Mouse (Mus musculus) cerebellum, adult 9-10 months (tissue): Measurements from ENCODE around the gene Erc2.

Experiments used
- DNase-seq: peaks from one replicate; pipeline ENCODE4 v3.0.0; 2022

The Erc2 gene

GRCm38 (mm10) chr14:28225550-28225949, 603.3 kb downstream of the Erc2 start:
- no peak for DNase-seq

- no peak for DNase-seq
These were observed 608.3 kb downstream of the Erc2 start for GRCm38 (mm10) chr14:28230563-28230962.

GRCm38 (mm10) chr14:28231241-28231640, 609.0 kb downstream of the Erc2 start:
- no peak for DNase-seq

- DNase-seq: no peak
These were observed 616.3 kb downstream of the Erc2 start for GRCm38 (mm10) chr14:28238336-28239048.

GRCm38 (mm10) chr14:28240111-28240510, 617.9 kb downstream of the Erc2 start:
- DNase-seq: no peak

GRCm38 (mm10) chr14:28242743-28243142, 620.5 kb downstream of the Erc2 start:
- DNase-seq: no peak

- no peak for DNase-seq
These were observed 621.2 kb downstream of the Erc2 start for GRCm38 (mm10) chr14:28243474-28243873.

GRCm38 (mm10) chr14:28262706-28263105, 640.5 kb downstream of the Erc2 start:
- no peak for DNase-seq

GRCm38 (mm10) chr14:28267367-28267766, 645.1 kb downstream of the Erc2 start:
- no peak for DNase-seq

- no peak for DNase-seq
These were observed 649.6 kb downstream of the Erc2 start for GRCm38 (mm10) chr14:28271846-28272245.

- no peak for DNase-seq
These were observed 651.4 kb downstream of the Erc2 start for GRCm38 (mm10) chr14:28273669-28274068.

- DNase-seq: no peak
These were observed 652.6 kb downstream of the Erc2 start for GRCm38 (mm10) chr14:28274826-28275225.

GRCm38 (mm10) chr14:28278951-28279350, 656.7 kb downstream of the Erc2 start:
- no peak for DNase-seq

GRCm38 (mm10) chr14:28280376-28280775, 658.1 kb downstream of the Erc2 start:
- DNase-seq: no peak

- DNase-seq: no peak
These were observed 661.3 kb downstream of the Erc2 start for GRCm38 (mm10) chr14:28283319-28284095.

GRCm38 (mm10) chr14:28286511-28286910, 664.3 kb downstream of the Erc2 start:
- no peak for DNase-seq

GRCm38 (mm10) chr14:28288196-28288595, 666.0 kb downstream of the Erc2 start:
- no peak for DNase-seq

- no peak for DNase-seq
These were observed 666.7 kb downstream of the Erc2 start for GRCm38 (mm10) chr14:28288926-28289325.

GRCm38 (mm10) chr14:28293921-28294320, 671.7 kb downstream of the Erc2 start:
- DNase-seq: no peak

- no peak for DNase-seq
These were observed 672.9 kb downstream of the Erc2 start for GRCm38 (mm10) chr14:28295145-28295544.

- DNase-seq: no peak
These were observed 677.9 kb downstream of the Erc2 start for GRCm38 (mm10) chr14:28300095-28300494.

GRCm38 (mm10) chr14:28301251-28301650, 679.0 kb downstream of the Erc2 start:
- DNase-seq: no peak

- DNase-seq: peak; percentile 18
These were observed 681.9 kb downstream of the Erc2 start for GRCm38 (mm10) chr14:28304131-28304530.

- no peak for DNase-seq
These were observed 686.4 kb downstream of the Erc2 start for GRCm38 (mm10) chr14:28308661-28309060.
